Mouse (Mus musculus) frontal cortex, adult 2 months (tissue): ENCODE results near the gene Muc5ac. TPM values are rescaled to one million over a fixed set of nuclear protein-coding genes. Genes with fewer than 3 reads are reported as not detected.

Experiments used
- DNase-seq, 2 experiments: peaks; one replicate each; pipeline ENCODE4 v3.0.0; 2022; ENCODE audit warnings: low spot score in 1 of 2; ENCODE audit errors: extremely low spot score in 1 of 2
- polyA plus RNA-seq: library from polyadenylated mRNA; depleted of rRNA; stranded (reverse); fragments of >200 nt; gene quantifications from 2 replicates; pipeline ENCODE4 v1.2.3, GENCODE M21; 2012; rRNA removed

Muc5ac gene
- polyA plus RNA-seq, 1 experiment = 0.02 TPM

- no peak for DNase-seq
These were observed 35.6 kb downstream of the Muc5ac start for GRCm38 (mm10) chr7:141824398-141824797.

- no peak for DNase-seq
These were observed 47.2 kb downstream of the Muc5ac start for GRCm38 (mm10) chr7:141835941-141836340.

GRCm38 (mm10) chr7:141836423-141836822, 47.7 kb downstream of the Muc5ac start:
- DNase-seq = no peak

DNA sequence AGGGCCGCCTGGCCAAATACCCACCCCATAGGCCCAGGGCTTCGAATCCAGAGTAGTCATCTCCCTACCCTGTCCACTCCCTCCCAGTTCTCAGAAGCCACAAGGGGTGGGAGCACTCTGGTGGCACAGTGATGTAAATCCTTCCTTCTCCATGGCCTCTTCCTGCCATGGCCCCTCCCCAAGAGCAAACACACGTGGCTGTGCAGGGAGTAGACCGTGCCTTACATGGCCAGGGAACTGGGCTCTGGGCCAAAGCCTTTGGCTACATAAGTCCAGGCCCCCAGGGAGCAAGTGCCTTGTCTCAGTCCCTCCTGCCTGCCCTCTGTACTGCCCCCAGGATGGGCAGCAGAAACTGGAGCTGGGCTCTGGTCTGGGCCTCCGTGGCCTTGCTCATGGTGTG, 50.0 kb downstream of the Muc5ac start, which contains the start of gene Muc5b:
Gene Muc5b (plus strand): TSS at position 292 of the 400 bp plus-strand sequence.
- no peak for DNase-seq

- DNase-seq = no peak
These were observed 51.6 kb downstream of the Muc5ac start for GRCm38 (mm10) chr7:141840354-141840753.

GRCm38 (mm10) chr7:141861046-141861445, 72.3 kb downstream of the Muc5ac start:
- DNase-seq = no peak

Other genes with a start within 250 kb of the Muc5ac start
- gene Chid1, start 249.1 kb upstream of the Muc5ac start, polyA plus RNA-seq = 35.8 and 46.7 TPM in 2 replicates
- 94.5 and 96.8 TPM in 2 replicates for gene Ap2a2, start 226.8 kb upstream of the Muc5ac start, polyA plus RNA-seq
- gene Muc6, start 133.7 kb upstream of the Muc5ac start, polyA plus RNA-seq = 0.08 TPM in 2 replicates
- gene Muc2, start 98.6 kb upstream of the Muc5ac start, polyA plus RNA-seq = 0.58 and 2.8 TPM in 2 replicates
- gene Muc5b, start 50.1 kb downstream of the Muc5ac start, polyA plus RNA-seq = 0.02 and 0.06 TPM in 2 replicates
- 101 and 104 TPM in 2 replicates for gene Tollip, start 129.5 kb downstream of the Muc5ac start, polyA plus RNA-seq
- 115 and 121 TPM in 2 replicates for gene Brsk2, start 160.8 kb downstream of the Muc5ac start, polyA plus RNA-seq